Mouse (Mus musculus) megakaryocyte, embryonic 14.5 days (primary cell): ENCODE measurements around the gene Pcnt.

ENCODE experiments used
- FLI1 ChIP-seq: IDR thresholded peaks from 2 replicates; pipeline ENCODE4 v1.6.1; 2012; ENCODE audit warnings: low read length, inconsistent platforms, mixed read lengths
- GATA1 ChIP-seq: IDR thresholded peaks from 3 replicates; pipeline ENCODE4 v1.6.1; 2012; ENCODE audit warnings: mixed read lengths, low read length, inconsistent platforms, borderline replicate concordance

DNA sequence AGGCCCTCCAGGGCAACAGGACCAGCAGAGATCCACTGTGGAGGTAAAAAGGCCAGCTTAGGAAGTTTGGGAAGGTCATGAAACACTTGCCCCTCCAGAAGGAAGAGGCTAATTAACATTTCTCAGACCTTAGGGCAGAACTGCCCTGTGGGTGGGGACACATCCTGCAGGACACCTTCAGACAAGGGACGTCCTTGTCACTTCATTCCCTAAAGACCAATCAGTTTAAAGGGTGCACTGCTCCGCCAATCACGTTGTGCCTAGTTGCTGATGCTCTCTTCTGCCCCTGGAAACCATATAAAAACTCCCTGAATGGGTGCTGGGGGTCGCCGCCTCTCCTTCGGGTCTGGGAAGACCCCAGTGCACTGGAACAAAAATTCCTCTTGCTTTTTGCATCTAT is 20.1 kb upstream of the Pcnt start:
- TF ChIP-seq GATA1 (no peak), FLI1 (no peak)
